Mouse (Mus musculus): ENCODE measurements around the gene Tnik. TPM values are rescaled to one million over a fixed set of nuclear protein-coding genes. Genes with fewer than 3 reads are reported as not detected.

The Tnik gene
- polyA plus RNA-seq, 1 experiment from 2014 or later, result 29.8 TPM

DNA sequence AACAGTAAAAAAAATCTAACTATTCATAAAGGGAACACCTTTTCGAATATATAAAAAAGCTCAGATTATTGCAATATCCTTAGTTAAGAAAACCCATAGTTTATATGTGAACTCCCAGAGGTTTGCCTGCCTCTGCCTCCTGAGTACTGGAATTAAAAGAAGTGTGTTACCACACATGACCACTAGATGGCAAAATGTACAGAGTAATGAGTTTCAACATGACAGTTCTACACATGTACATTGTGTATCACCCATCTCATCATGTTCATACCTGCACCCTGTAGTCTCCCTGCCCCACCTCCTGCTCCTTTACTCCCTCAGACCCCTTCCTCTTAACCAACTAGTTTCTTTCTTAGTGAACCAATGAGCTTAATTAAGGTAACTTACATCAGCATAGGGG lies 446.7 kb downstream of the Tnik start:
- 76% methylated on average over 1 of the region's 1 CpGs for WGBS
- H3K27ac ChIP-seq (ENCODE audit: low read length), result no peak overlapping the region

DNA sequence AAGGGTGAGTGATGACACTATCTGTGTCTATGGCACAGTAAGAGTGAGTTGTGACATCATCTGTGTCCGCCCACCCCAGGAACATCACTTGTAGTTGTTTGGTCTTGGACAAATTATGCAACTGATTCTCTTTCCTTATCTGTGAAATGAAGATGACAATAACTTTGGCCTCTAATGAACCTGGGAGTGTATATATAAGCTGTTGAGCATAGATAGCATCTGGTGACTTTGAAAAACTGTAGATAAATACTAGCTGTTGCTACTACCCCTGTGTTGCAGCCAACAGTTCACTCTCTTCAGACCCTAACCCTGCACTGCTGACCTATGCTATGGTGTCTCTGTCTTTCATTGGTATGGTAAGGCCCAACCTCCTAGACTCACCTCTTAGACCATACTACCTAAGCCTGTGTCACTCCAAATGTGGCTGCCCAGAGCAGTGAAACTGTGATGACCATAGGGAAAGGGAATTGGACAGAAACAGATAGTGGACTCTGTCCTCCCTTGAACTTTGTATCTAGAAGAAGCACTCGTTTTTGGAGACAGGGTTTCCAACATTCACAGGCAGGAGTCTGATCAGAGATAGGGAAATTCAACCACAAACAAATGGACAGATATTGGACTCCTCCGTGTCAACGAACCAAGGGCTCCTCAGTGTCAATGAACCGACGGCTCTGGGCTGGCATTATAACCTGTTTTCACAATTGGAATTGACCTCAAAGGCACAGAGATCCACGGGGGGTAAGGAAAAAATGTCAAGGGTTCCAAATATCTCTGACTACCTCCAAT lies 451.1 kb downstream of the Tnik start:
- no peaks in the 10 kb centered on the region for H3K4me1 ChIP-seq (ENCODE audit: control insufficient read depth, insufficient read depth, low read length)
- no peaks in the 10 kb centered on the region for H3K36me3 ChIP-seq (ENCODE audit: control insufficient read depth, insufficient read depth, low read length)
- no peak overlapping the region for H3K27ac ChIP-seq (ENCODE audit: low read length)
- 83% methylated on average over 7 of the region's 7 CpGs for WGBS
- no peak for ATAC-seq (ENCODE audit: insufficient number of reproducible peaks, insufficient read depth, low FRiP score, low read depth)
- no peak overlapping the region for H3K9ac ChIP-seq (replicated peaks; ENCODE audit: low read depth, low read length)
- no peaks in the 10 kb centered on the region for H3K9me3 ChIP-seq (ENCODE audit: control insufficient read depth, low read depth, low read length)
- H3K27me3 ChIP-seq (ENCODE audit: control insufficient read depth, insufficient read depth, low read length), result no peaks in the 10 kb centered on the region
- no peak overlapping the region for H3K4me3 ChIP-seq (ENCODE audit: low read depth, low read length)
- H3K4me2 ChIP-seq (replicated peaks; ENCODE audit: low read depth, low read length), result no peak overlapping the region

More for the DNA sequence above, 446.7 kb downstream of the Tnik start:
- no peak overlapping the region for H3K9ac ChIP-seq (replicated peaks; ENCODE audit: low read depth, low read length)
- no peaks in the 10 kb centered on the region for H3K36me3 ChIP-seq (ENCODE audit: control insufficient read depth, insufficient read depth, low read length)
- no peaks in the 10 kb centered on the region for H3K4me1 ChIP-seq (ENCODE audit: control insufficient read depth, insufficient read depth, low read length)
- H3K4me2 ChIP-seq (replicated peaks; ENCODE audit: low read depth, low read length), result no peak overlapping the region
- no peaks in the 10 kb centered on the region for H3K9me3 ChIP-seq (ENCODE audit: control insufficient read depth, low read depth, low read length)
- no peak overlapping the region for H3K4me3 ChIP-seq (ENCODE audit: low read depth, low read length)
- no peak for ATAC-seq (ENCODE audit: insufficient number of reproducible peaks, insufficient read depth, low FRiP score, low read depth)
- no peaks in the 10 kb centered on the region for H3K27me3 ChIP-seq (ENCODE audit: control insufficient read depth, insufficient read depth, low read length)

DNA sequence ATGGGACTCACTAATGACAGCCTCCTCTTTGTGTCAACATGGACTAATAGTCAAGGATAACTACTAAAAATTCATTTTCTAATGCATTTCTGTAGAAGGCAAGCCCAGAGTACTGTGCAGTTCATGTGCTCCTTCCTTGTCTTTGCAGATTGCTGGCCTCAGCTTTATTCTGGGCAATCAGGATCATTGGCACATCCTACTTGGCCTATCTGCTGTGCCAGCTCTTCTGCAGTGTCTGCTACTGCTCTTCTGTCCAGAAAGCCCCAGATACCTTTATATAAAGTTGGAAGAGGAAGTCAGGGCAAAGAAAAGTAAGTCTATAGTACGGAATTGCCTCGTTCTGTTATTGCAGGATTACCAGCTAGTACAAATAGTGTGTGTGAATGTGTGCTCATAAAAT lies 455.5 kb downstream of the Tnik start:
- 89% methylated on average over 2 of the region's 2 CpGs for WGBS
- Histone ChIP-seq H3K4me3 (ENCODE audit: low read depth, low read length) (no peak overlapping the region), H3K27ac (ENCODE audit: low read length) (no peak overlapping the region), H3K36me3 (ENCODE audit: control insufficient read depth, insufficient read depth, low read length) (no peaks in the 10 kb centered on the region), H3K27me3 (ENCODE audit: control insufficient read depth, insufficient read depth, low read length) (no peaks in the 10 kb centered on the region), H3K9me3 (ENCODE audit: control insufficient read depth, low read depth, low read length) (no peaks in the 10 kb centered on the region), H3K9ac (replicated peaks; ENCODE audit: low read depth, low read length) (no peak overlapping the region), H3K4me1 (ENCODE audit: control insufficient read depth, insufficient read depth, low read length) (no peaks in the 10 kb centered on the region), H3K4me2 (replicated peaks; ENCODE audit: low read depth, low read length) (no peak overlapping the region)
- ATAC-seq (ENCODE audit: insufficient number of reproducible peaks, insufficient read depth, low FRiP score, low read depth), result no peak

DNA sequence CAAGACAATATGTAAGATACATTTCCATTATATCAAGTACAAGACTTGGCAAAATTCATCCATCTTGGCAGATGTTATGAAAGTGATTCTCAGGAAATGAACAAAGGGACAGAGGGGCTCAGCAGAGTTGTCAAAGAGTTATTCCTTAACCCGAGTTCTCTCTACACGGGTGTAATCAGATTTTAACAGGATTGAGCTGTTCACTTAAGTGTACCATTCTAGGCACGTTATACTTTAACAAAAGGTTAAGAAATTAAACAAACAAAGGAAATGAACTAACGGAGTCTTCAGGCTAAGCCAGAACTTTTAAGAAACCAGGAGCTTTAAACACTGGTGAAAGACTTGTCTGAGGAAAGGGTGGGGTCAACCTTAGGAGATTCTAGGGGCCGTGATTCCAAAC lies 458.2 kb downstream of the Tnik start:
- no peaks in the 10 kb centered on the region for H3K36me3 ChIP-seq (ENCODE audit: control insufficient read depth, insufficient read depth, low read length)
- WGBS, result 33% methylated on average over 5 of the region's 5 CpGs
- ATAC-seq (ENCODE audit: insufficient number of reproducible peaks, insufficient read depth, low FRiP score, low read depth), result no peak
- no peak overlapping the region for H3K27ac ChIP-seq (ENCODE audit: low read length)
- no peaks in the 10 kb centered on the region for H3K27me3 ChIP-seq (ENCODE audit: control insufficient read depth, insufficient read depth, low read length)
- no peak overlapping the region for H3K4me2 ChIP-seq (replicated peaks; ENCODE audit: low read depth, low read length)
- H3K4me1 ChIP-seq (ENCODE audit: control insufficient read depth, insufficient read depth, low read length), result no peaks in the 10 kb centered on the region
- no peaks in the 10 kb centered on the region for H3K9me3 ChIP-seq (ENCODE audit: control insufficient read depth, low read depth, low read length)
- H3K9ac ChIP-seq (replicated peaks; ENCODE audit: low read depth, low read length), result no peak overlapping the region
- H3K4me3 ChIP-seq (ENCODE audit: low read depth, low read length), result no peak overlapping the region

DNA sequence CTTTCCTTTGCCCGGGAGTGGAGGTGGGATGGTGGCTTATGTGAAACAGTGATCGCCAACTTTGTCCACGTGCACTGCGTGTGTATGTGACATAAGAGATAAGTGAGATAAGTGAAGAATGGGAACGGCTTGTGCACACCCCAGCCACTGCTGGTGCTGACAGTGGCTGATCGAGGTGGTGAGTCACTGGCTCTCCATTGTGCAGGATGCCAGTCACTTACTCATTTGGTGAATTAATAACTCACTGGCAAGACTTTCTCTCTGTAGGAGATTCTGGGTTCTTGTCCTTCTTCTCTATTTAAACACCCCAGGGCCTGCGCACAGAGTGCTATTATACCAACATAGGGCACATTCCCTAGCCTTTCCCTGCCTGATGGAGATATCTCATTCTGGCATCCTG lies 458.8 kb downstream of the Tnik start:
- Histone ChIP-seq H3K9me3 (ENCODE audit: control insufficient read depth, low read depth, low read length) (no peaks in the 10 kb centered on the region), H3K9ac (replicated peaks; ENCODE audit: low read depth, low read length) (no peak overlapping the region), H3K27me3 (ENCODE audit: control insufficient read depth, insufficient read depth, low read length) (no peaks in the 10 kb centered on the region), H3K4me3 (ENCODE audit: low read depth, low read length) (no peak overlapping the region), H3K27ac (ENCODE audit: low read length) (no peak overlapping the region), H3K36me3 (ENCODE audit: control insufficient read depth, insufficient read depth, low read length) (no peaks in the 10 kb centered on the region), H3K4me2 (replicated peaks; ENCODE audit: low read depth, low read length) (no peak overlapping the region), H3K4me1 (ENCODE audit: control insufficient read depth, insufficient read depth, low read length) (no peaks in the 10 kb centered on the region)
- 51% methylated on average over 7 of the region's 7 CpGs for WGBS
- peak; percentile 79 for ATAC-seq (ENCODE audit: insufficient number of reproducible peaks, insufficient read depth, low FRiP score, low read depth)

DNA sequence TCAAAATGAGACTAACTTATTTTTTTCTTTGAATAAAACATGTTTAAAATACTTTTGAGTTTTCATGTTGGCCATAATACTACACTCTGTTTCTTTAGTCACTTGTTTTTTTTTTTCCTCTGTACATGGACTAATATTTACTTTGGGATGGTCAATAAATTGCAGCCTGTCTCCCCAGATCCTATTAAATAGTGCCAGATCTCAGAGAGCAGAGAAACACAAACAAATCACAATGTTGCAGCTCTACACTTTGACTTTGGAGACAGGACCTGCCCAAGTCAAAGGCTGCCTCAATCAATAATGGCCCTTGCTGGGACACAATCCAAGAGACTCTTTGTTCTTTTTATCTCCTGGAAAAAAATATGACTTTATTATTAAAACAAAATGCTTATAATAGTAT lies 459.5 kb downstream of the Tnik start:
- Histone ChIP-seq H3K4me3 (ENCODE audit: low read depth, low read length) (no peak overlapping the region), H3K4me1 (ENCODE audit: control insufficient read depth, insufficient read depth, low read length) (no peaks in the 10 kb centered on the region), H3K9ac (replicated peaks; ENCODE audit: low read depth, low read length) (no peak overlapping the region), H3K4me2 (replicated peaks; ENCODE audit: low read depth, low read length) (no peak overlapping the region), H3K36me3 (ENCODE audit: control insufficient read depth, insufficient read depth, low read length) (no peaks in the 10 kb centered on the region), H3K9me3 (ENCODE audit: control insufficient read depth, low read depth, low read length) (no peaks in the 10 kb centered on the region), H3K27ac (ENCODE audit: low read length) (no peak overlapping the region), H3K27me3 (ENCODE audit: control insufficient read depth, insufficient read depth, low read length) (no peaks in the 10 kb centered on the region)
- ATAC-seq (ENCODE audit: insufficient number of reproducible peaks, insufficient read depth, low FRiP score, low read depth), result no peak

DNA sequence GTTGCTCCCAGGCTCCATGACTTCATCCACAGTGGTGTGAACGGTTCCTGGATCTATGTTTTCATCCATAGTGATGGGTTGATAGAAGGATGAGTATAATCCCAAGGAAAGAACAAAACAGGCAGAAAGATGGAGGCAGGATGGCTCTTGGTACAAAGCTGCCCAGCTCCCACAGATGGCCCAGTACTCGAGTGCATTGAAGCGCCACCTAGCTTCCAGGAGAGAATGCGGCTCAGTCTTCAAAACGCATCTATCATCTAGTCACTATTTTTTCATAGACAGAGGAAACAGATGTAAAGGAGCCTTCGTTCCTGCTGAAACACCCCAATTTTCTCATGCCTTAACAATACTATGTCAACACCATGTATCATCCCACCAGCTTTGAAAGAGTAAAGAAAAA lies 460.5 kb downstream of the Tnik start:
- WGBS, result 62% methylated on average over 6 of the region's 6 CpGs
- Histone ChIP-seq H3K4me2 (replicated peaks; ENCODE audit: low read depth, low read length) (no peak overlapping the region), H3K9me3 (ENCODE audit: control insufficient read depth, low read depth, low read length) (no peaks in the 10 kb centered on the region), H3K27me3 (ENCODE audit: control insufficient read depth, insufficient read depth, low read length) (no peaks in the 10 kb centered on the region), H3K27ac (ENCODE audit: low read length) (no peak overlapping the region), H3K36me3 (ENCODE audit: control insufficient read depth, insufficient read depth, low read length) (no peaks in the 10 kb centered on the region), H3K4me1 (ENCODE audit: control insufficient read depth, insufficient read depth, low read length) (no peaks in the 10 kb centered on the region), H3K4me3 (ENCODE audit: low read depth, low read length) (no peak overlapping the region), H3K9ac (replicated peaks; ENCODE audit: low read depth, low read length) (no peak overlapping the region)
- ATAC-seq (ENCODE audit: insufficient number of reproducible peaks, insufficient read depth, low FRiP score, low read depth), result no peak

DNA sequence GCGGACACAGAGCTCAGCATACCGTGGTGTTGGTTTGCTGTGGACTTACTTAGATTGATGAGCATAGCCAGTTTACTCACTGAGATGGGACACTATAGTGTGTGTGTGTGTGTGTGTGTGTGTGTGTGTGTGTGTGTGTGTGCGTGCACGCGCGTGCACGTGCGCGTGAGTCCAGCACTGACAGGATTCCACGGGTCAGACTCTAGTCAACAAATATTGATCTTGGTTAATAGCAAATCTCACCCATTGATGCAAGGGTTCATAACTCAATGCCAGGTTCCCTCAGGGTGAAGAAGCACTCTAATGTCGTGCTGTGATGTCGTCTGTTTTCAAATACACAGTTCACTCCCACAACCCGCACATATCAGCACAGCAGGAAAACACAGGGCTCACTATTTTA lies 462.2 kb downstream of the Tnik start:
- H3K9me3 ChIP-seq (ENCODE audit: control insufficient read depth, low read depth, low read length), result no peaks in the 10 kb centered on the region
- 81% methylated on average over 13 of the region's 13 CpGs for WGBS
- H3K9ac ChIP-seq (replicated peaks; ENCODE audit: low read depth, low read length), result no peak overlapping the region
- no peak overlapping the region for H3K4me3 ChIP-seq (ENCODE audit: low read depth, low read length)
- ATAC-seq (ENCODE audit: insufficient number of reproducible peaks, insufficient read depth, low FRiP score, low read depth), result no peak
- H3K36me3 ChIP-seq (ENCODE audit: control insufficient read depth, insufficient read depth, low read length), result no peaks in the 10 kb centered on the region
- H3K27me3 ChIP-seq (ENCODE audit: control insufficient read depth, insufficient read depth, low read length), result no peaks in the 10 kb centered on the region
- H3K27ac ChIP-seq (ENCODE audit: low read length), result no peak overlapping the region
- H3K4me2 ChIP-seq (replicated peaks; ENCODE audit: low read depth, low read length), result no peak overlapping the region
- no peaks in the 10 kb centered on the region for H3K4me1 ChIP-seq (ENCODE audit: control insufficient read depth, insufficient read depth, low read length)

Data from stomach, embryonic 14.5 days (tissue).